Mouse (Mus musculus) thymus, adult 18-20 months (tissue): ENCODE results near the gene Olfr819.
"Not testable (repeated sequence)": the region's sequence is repeated elsewhere in the genome, so short reads cannot be mapped to it uniquely, and the experiment has no call there.

Experiments used
- DNase-seq, 2 experiments: peaks; one replicate each; pipeline ENCODE4 v3.0.0; 2022; ENCODE audit warnings: mixed read lengths in 2 of 2

Gene Olfr819

DNA sequence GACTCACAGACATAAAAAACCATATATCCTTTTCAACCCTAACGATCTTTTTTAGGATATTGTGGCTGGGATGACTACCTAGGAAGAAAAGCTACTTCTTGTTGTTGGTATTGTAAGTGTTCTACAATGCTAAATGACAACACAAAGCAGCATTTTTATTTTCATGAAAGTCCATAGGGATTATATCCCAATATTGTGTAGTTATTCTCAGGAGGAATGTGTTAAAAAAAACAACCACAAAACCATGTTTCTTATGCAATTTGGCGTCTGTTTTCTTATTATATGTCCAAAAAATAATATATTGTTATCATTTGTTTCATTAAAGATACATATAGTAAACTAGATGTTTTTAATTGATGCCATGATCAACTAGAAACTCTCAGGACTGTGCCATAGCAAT, at the start of gene Olfr819:
Olfr819 (minus strand) TSS at position 101 of the 400 bp plus-strand sequence.
- not testable (repeated sequence) for DNase-seq

DNA sequence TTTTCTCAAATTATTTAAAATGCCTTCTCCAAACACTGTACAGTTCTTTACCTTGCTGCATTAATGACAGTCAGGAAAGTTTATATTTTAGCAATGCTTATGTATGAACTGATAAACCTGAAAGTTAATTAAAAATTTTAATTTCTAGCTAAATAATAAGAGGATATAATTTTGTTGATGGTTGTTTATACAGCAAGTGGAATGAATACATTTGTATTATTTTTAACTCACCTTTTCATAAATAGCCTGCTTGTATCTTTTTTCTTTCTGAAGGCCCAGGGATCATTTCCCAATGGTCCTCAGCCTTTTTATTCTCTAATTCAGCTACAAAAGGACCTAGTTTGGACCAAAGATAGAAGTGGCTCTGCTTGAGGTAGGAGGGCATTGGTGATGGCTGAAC, 45.3 kb upstream of the Olfr819 start, which contains the start of gene Olfr820:
Olfr820 (plus strand) TSS at position 301 of the 400 bp plus-strand sequence.
- no peak for DNase-seq

DNA sequence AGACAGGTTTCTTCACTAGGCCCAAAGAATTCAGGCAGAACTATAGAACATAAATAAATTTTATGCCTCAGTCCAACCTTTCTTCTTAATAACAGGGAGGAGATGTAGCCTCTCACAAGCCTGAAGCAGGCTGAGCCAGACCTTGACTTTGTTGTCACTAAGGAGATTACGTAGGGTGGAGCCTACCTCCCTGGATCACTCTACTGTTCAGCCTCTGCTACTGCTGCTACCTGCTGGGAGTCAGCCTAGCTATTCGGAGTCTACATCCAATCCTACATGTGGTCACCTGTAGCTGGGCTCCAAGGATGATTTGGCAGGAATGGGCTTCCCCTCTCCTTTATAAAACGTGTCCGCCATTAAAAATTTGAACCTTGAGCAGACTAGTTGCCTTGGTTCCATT, 38.3 kb upstream of the Olfr819 start:
- DNase-seq: not testable (repeated sequence)

DNA sequence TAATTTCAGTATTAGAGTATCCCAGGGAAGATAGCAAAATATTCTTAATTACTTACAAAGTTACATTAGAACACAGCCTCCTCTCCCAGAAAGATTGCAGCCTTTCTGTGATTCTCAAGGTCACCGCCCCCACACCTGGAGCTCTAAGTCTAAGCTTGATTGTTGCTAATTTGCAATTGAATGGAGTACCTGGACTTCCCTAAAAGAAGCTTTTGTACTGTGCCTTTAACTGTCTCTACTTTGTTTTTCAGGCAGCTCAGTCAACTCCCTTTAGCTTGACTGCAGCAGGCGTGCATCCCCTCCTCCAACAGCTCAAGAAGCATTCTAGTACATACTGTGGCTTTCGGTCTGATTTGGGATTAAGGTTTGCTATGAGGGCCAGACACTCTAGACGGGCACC, 37.0 kb upstream of the Olfr819 start:
- DNase-seq: not testable (repeated sequence)

DNA sequence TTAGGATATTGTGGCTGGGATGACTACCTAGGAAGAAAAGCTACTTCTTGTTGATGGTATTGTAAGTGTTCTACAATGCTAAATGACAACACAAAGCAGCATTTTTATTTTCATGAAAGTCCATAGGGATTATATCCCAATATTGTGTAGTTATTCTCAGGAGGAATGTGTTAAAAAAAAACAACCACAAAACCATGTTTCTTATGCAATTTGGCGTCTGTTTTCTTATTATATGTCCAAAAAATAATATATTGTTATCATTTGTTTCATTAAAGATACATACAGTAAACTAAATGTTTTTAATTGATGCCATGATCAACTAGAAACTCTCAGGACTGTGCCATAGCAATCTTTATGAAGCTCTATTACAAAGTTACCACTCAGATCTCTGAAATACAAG, 17.9 kb upstream of the Olfr819 start, which contains the start of gene Gm10310:
Gm10310 (minus strand) TSS at position 101 of the 400 bp plus-strand sequence.
- DNase-seq: not testable (repeated sequence)

DNA sequence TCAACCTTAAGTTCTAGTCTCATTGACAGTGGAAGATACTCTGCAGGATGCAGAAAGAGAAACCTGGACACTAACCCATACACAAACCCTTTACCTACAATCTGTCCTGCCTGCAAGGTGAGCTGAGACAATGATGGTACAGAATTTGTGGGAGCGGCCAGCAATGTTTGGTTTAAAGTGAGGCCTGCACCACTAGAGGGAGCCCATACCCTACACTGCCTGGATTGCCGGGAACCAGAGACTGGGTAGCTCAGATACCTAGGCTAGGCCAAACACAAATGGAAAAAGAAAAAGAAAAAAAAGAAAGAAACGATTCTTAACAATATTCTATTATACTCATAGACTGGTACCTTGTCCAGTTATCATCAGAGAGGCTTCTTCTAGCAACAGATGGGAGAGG, 14.8 kb upstream of the Olfr819 start:
- DNase-seq: not testable (repeated sequence)

DNA sequence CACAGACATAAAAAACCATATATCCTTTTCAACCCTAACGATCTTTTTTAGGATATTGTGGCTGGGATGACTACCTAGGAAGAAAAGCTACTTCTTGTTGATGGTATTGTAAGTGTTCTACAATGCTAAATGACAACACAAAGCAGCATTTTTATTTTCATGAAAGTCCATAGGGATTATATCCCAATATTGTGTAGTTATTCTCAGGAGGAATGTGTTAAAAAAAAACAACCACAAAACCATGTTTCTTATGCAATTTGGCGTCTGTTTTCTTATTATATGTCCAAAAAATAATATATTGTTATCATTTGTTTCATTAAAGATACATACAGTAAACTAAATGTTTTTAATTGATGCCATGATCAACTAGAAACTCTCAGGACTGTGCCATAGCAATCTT, 9.0 kb upstream of the Olfr819 start, which contains the start of gene Olfr247:
Olfr247 (minus strand) TSS at position 101 of the 400 bp plus-strand sequence.
- not testable (repeated sequence) for DNase-seq

DNA sequence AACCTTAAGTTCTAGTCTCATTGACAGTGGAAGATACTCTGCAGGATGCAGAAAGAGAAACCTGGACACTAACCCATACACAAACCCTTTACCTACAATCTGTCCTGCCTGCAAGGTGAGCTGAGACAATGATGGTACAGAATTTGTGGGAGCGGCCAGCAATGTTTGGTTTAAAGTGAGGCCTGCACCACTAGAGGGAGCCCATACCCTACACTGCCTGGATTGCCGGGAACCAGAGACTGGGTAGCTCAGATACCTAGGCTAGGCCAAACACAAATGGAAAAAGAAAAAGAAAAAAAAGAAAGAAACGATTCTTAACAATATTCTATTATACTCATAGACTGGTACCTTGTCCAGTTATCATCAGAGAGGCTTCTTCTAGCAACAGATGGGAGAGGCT, 5.9 kb upstream of the Olfr819 start:
- DNase-seq: not testable (repeated sequence)

DNA sequence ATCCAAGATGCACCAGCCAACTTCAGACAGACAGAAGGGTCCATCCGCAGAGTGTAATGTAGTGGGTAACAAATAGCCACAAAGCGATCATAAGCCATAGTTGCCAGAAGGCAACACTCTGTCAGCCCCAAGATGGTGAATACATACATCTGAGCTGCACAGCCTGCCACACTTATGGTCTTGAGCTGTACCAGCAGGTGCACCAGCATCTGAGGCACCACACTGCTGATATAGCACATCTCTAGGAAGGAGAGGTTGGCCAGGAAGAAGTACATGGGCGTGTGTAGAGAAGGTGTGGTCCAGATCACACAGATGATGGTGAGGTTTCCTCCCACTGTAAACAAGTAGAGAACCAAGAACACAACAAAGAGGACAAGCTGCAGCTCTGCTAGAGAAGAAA, 834 bp downstream of the Olfr819 start:
- DNase-seq: not testable (repeated sequence)

DNA sequence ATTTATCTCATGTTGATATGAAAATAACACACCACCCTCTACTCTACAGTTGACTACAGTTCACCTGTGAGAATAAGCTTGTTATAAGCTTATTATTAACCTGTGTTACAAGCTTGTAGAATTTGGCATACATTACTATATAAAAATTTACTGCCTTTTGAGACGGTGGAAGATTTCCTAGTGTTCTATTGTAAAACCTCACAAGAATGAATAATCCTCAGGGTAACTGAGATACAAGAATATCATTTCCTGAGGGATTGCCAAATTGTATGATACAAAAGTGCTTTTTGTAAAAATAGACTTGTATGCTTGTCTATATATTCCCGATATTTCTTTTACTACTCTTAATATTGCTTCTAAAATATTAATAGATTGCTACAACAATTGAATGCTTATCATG, 18.1 kb downstream of the Olfr819 start, which contains the start of gene Olfr818:
Olfr818 (minus strand) TSS at position 101 of the 400 bp plus-strand sequence.
- DNase-seq: no peak

DNA sequence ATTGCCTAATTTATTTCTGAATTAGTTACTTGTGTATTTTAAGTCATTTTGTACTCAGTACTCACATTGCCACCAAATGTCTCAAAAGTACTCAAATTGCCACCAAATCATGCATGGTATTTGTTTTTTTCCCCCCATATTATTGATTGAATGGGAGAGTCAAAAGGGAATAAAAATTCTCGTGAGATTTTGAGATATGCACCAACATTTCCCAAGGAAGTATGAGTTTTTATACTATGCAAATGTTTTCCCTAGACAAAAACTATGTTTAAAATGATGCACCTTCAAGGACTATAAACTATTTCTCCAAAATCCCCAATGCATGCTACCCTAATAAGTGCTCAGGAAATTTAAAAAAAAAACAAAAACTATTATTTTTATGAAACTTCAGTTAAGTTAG, 51.6 kb downstream of the Olfr819 start, which contains the start of gene Olfr816:
Olfr816 (minus strand) TSS at position 101 of the 400 bp plus-strand sequence.
- no peak for DNase-seq
